In genomic region chr5:91307907-91308306, GRCm38 (mm10) we compare ENCODE assay signal across 9 mouse cellular contexts.
DNase-seq lines count a peak whose midpoint lies in the region; ATAC-seq and TF ChIP-seq lines count a peak whose summit lies in the region.
"Had no signal": no experiment of that assay in that cellular context is flagged by ENCODE, and none has a peak within 500 bp of the region (broad histone marks: within the 10 kb centered on the region; RNA-seq: fewer than 3 reads in every experiment).

No protein-coding gene starts in this region.

- no peaks in the 10 kb centered on the region for H3K9me3 ChIP-seq in forebrain, embryonic 15.5 days
- H3K9me3 ChIP-seq in kidney, embryonic 14.5 days (ENCODE audit: control insufficient read depth, low read length): no peaks in the 10 kb centered on the region
- H3K9me3 ChIP-seq in lung, embryonic 14.5 days (ENCODE audit: low read depth, low read length): no peaks in the 10 kb centered on the region
- H3K9me3 ChIP-seq: heart, embryonic 13.5 days had no signal

- DNase-seq in 3134 (ENCODE audit: extremely low read depth, insufficient read length, low spot score) (peak; percentile 36), A20 (ENCODE audit: low read depth, low spot score) (peak; percentile 37)
- DNase-seq in c-Kit-positive CD71-positive TER-119-negative erythroid progenitor cells, embryonic 14.5 days (ENCODE audit: low read depth): peak; percentile 5
- DNase-seq in lung, embryonic 14.5 days: peak; percentile 78
- peak; percentile 60 to 68 for DNase-seq in right cerebral cortex, postnatal 10 days (ENCODE audit: low spot score in 2 of 2)
- no peak for DNase-seq in gastrocnemius, adult 8-10 months (ENCODE audit: low spot score in 2 of 2)

- no peak overlapping the region for H3K4me2 ChIP-seq in forebrain, embryonic 15.5 days (replicated peaks)
- H3K4me2 ChIP-seq in kidney, embryonic 14.5 days (replicated peaks; ENCODE audit: low read depth, low read length): no peak overlapping the region
- H3K4me2 ChIP-seq in lung, embryonic 14.5 days: no peak overlapping the region
- H3K4me2 ChIP-seq: heart, embryonic 13.5 days had no signal

- H3K9ac ChIP-seq in forebrain, embryonic 15.5 days (replicated peaks): no peak overlapping the region
- no peak overlapping the region for H3K9ac ChIP-seq in kidney, embryonic 14.5 days (ENCODE audit: low read depth, low read length)
- H3K9ac ChIP-seq in lung, embryonic 14.5 days: no peak overlapping the region
- H3K9ac ChIP-seq: heart, embryonic 13.5 days had no signal

- no peak overlapping the region for H3K4me3 ChIP-seq in forebrain, embryonic 15.5 days
- H3K4me3 ChIP-seq in kidney, embryonic 14.5 days (ENCODE audit: low read length): no peak overlapping the region
- no peak overlapping the region for H3K4me3 ChIP-seq in lung, embryonic 14.5 days (ENCODE audit: low read depth, low read length)
- H3K4me3 ChIP-seq: heart, embryonic 13.5 days had no signal

- no peaks in the 10 kb centered on the region for H3K27me3 ChIP-seq in forebrain, embryonic 15.5 days
- no peaks in the 10 kb centered on the region for H3K27me3 ChIP-seq in kidney, embryonic 14.5 days (ENCODE audit: control insufficient read depth, insufficient read depth, low read length)
- no peaks in the 10 kb centered on the region for H3K27me3 ChIP-seq in lung, embryonic 14.5 days (ENCODE audit: insufficient read depth, low read length)
- H3K27me3 ChIP-seq: heart, embryonic 13.5 days had no signal

- peak; percentile 86 for TF ChIP-seq CTCF in lung, embryonic 14.5 days (IDR thresholded peaks at IDR 0.05; ENCODE audit: low read depth)

- WGBS in forebrain, embryonic 15.5 days: 0% methylated on average over 1 of the region's 1 CpGs
- 10% methylated on average over 1 of the region's 1 CpGs for WGBS in kidney, embryonic 14.5 days
- WGBS in lung, embryonic 14.5 days: 5% methylated on average over 1 of the region's 1 CpGs

- no peaks in the 10 kb centered on the region for H3K36me3 ChIP-seq in forebrain, embryonic 15.5 days
- no peaks in the 10 kb centered on the region for H3K36me3 ChIP-seq in kidney, embryonic 14.5 days (ENCODE audit: control insufficient read depth, insufficient read depth, low read length)
- H3K36me3 ChIP-seq in lung, embryonic 14.5 days (ENCODE audit: insufficient read depth): no peaks in the 10 kb centered on the region
- H3K36me3 ChIP-seq: heart, embryonic 13.5 days had no signal

- peak; percentile 55 for ATAC-seq in forebrain, embryonic 15.5 days (replicated peaks)
- 0 out of 2 replicates have a peak, but pooled peaks have one; percentile 28 for ATAC-seq in kidney, embryonic 14.5 days (ENCODE audit: low FRiP score, low TSS enrichment)
- no peak for ATAC-seq in lung, embryonic 14.5 days (ENCODE audit: insufficient read depth)

- H3K27ac ChIP-seq in forebrain, embryonic 15.5 days (replicated peaks): no peak overlapping the region
- H3K27ac ChIP-seq in kidney, embryonic 14.5 days (ENCODE audit: low read depth, low read length): no peak overlapping the region
- H3K27ac ChIP-seq in lung, embryonic 14.5 days (ENCODE audit: low read depth): no peak overlapping the region
- H3K27ac ChIP-seq: heart, embryonic 13.5 days had no signal

- no peaks in the 10 kb centered on the region for H3K4me1 ChIP-seq in forebrain, embryonic 15.5 days
- H3K4me1 ChIP-seq in kidney, embryonic 14.5 days (ENCODE audit: control insufficient read depth, insufficient read depth, low read length): 0 out of 2 replicates have a peak, but pooled peaks cover 2% of the 10 kb centered on the region
- H3K4me1 ChIP-seq in lung, embryonic 14.5 days (ENCODE audit: insufficient read depth): no peaks in the 10 kb centered on the region

Comparison
In these comparisons a context has a peak if more than half of its experiments do, and no peak if none do; other contexts are left out.
1. DNase-seq: peak in 3134 (single experiment), A20 (single experiment), c-Kit-positive CD71-positive TER-119-negative erythroid progenitor cells, embryonic 14.5 days (single experiment), lung, embryonic 14.5 days (single experiment) and right cerebral cortex, postnatal 10 days (2 of 2); none in gastrocnemius, adult 8-10 months (0 of 2).